Mouse (Mus musculus): ENCODE measurements around the gene Rps16.
A peak's percentile ranks its signal among the peaks of the same experiment; 100 is the strongest.

- 0 out of 2 replicates have a peak, but pooled peaks have one; percentile 1 for TF ChIP-seq CTCF (IDR thresholded peaks at IDR 0.05)
- peak; percentile 88 for TF ChIP-seq EP300 (IDR thresholded peaks at IDR 0.05)
These were observed 28.6 kb downstream of the Rps16 start for GRCm38 (mm10) chr7:28378769-28379651.

Measured in lung, postnatal 0 days (tissue).